In genomic region chr5:125080787-125081317, GRCm38 (mm10) we compare ENCODE assay signal across 8 mouse cellular contexts.
DNase-seq lines count a peak whose midpoint lies in the region; ATAC-seq lines count a peak whose summit lies in the region.

No protein-coding gene starts in this region.

- no peak overlapping the region for H3K4me2 ChIP-seq in kidney, embryonic 15.5 days
- no peak overlapping the region for H3K4me2 ChIP-seq in lung, embryonic 15.5 days

- H3K4me3 ChIP-seq in kidney, embryonic 15.5 days (replicated peaks): no peak overlapping the region
- H3K4me3 ChIP-seq in heart, embryonic 10.5 days: no peak overlapping the region
- H3K4me3 ChIP-seq in lung, embryonic 15.5 days: no peak overlapping the region

- DNase-seq in kidney, postnatal 14 days: no peak
- DNase-seq in adrenal gland, postnatal 14 days: peak; percentile 60
- no peak for DNase-seq in heart, embryonic 10.5 days (ENCODE audit: low spot score)
- no peak for DNase-seq in frontal cortex, postnatal 14 days (ENCODE audit: low spot score in 2 of 2)
- DNase-seq in cerebellum, adult 8-10 months: no peak
- no peak for DNase-seq in layer of hippocampus, postnatal 25 days (ENCODE audit: extremely low spot score in 1 of 2, low spot score in 1 of 2)

- H3K4me1 ChIP-seq in kidney, embryonic 15.5 days: peaks cover 17% of the 10 kb centered on the region
- H3K4me1 ChIP-seq in heart, embryonic 10.5 days: peaks cover 27% of the 10 kb centered on the region
- H3K4me1 ChIP-seq in lung, embryonic 15.5 days: peaks cover 18% of the 10 kb centered on the region

- H3K27me3 ChIP-seq in kidney, embryonic 15.5 days: no peaks in the 10 kb centered on the region
- H3K27me3 ChIP-seq in heart, embryonic 10.5 days (ENCODE audit: insufficient read depth, poor library complexity, severe bottlenecking): no peaks in the 10 kb centered on the region
- H3K27me3 ChIP-seq in lung, embryonic 15.5 days: no peaks in the 10 kb centered on the region

- ATAC-seq in kidney, embryonic 15.5 days (replicated peaks; ENCODE audit: low FRiP score): no peak
- ATAC-seq in lung, embryonic 15.5 days (ENCODE audit: borderline replicate concordance, extremely low read depth, low FRiP score, low TSS enrichment): no peak

- 0 out of 2 replicates have a peak overlapping the region, but pooled peaks have one; percentile 8 for H3K9ac ChIP-seq in kidney, embryonic 15.5 days
- no peak overlapping the region for H3K9ac ChIP-seq in lung, embryonic 15.5 days

- H3K9me3 ChIP-seq in kidney, embryonic 15.5 days (replicated peaks): no peaks in the 10 kb centered on the region
- H3K9me3 ChIP-seq in heart, embryonic 10.5 days: no peaks in the 10 kb centered on the region
- no peaks in the 10 kb centered on the region for H3K9me3 ChIP-seq in lung, embryonic 15.5 days

- 94% methylated on average over 10 of the region's 10 CpGs for WGBS in kidney, embryonic 15.5 days
- 91% methylated on average over 10 of the region's 10 CpGs for WGBS in heart, embryonic 10.5 days
- 77% methylated on average over 10 of the region's 10 CpGs for WGBS in lung, embryonic 15.5 days

- H3K36me3 ChIP-seq in kidney, embryonic 15.5 days: peaks cover 93% of the 10 kb centered on the region
- peaks cover 95% of the 10 kb centered on the region for H3K36me3 ChIP-seq in heart, embryonic 10.5 days
- peaks cover 73% of the 10 kb centered on the region for H3K36me3 ChIP-seq in lung, embryonic 15.5 days

- H3K27ac ChIP-seq in kidney, embryonic 15.5 days: peak overlapping the region; percentile 78
- peak overlapping the region; percentile 71 for H3K27ac ChIP-seq in heart, embryonic 10.5 days
- H3K27ac ChIP-seq in lung, embryonic 15.5 days: peak overlapping the region; percentile 93
